Mouse (Mus musculus) stomach, embryonic 15.5 days (tissue): ENCODE data around the gene Akr1b10. TPM values are rescaled to one million over a fixed set of nuclear protein-coding genes. Genes with fewer than 3 reads are reported as not detected.
"Not testable (repeated sequence)": the region's sequence is repeated elsewhere in the genome, so short reads cannot be mapped to it uniquely, and the experiment has no call there.

Experiments
- ATAC-seq: fragments of 200-750 bp; cut with Nextera tagmentation; 2 replicates; pipeline ENCODE4 v1.8.0; 2017; ENCODE audit warnings: low read depth, moderate number of reproducible peaks, moderate TSS enrichment; ENCODE audit not compliant: insufficient read depth, low FRiP score
- H3K27ac ChIP-seq: fragments of 300-500 bp; sonication (generic); 2 replicates; pipeline ENCODE4 v1.5.1; 2015; ENCODE audit warnings: mild to moderate bottlenecking, inconsistent platforms
- H3K27me3 ChIP-seq: fragments of 300-500 bp; sonication (generic); replicated peaks from 2 replicates; pipeline ENCODE4 v1.6.1; 2015; ENCODE audit warnings: inconsistent platforms
- H3K36me3 ChIP-seq: fragments of 300-500 bp; sonication (generic); 2 replicates; pipeline ENCODE4 v1.6.1; 2015; ENCODE audit warnings: inconsistent platforms
- H3K4me1 ChIP-seq: fragments of 300-500 bp; sonication (generic); 2 replicates; pipeline ENCODE4 v1.6.1; 2015; ENCODE audit warnings: inconsistent platforms
- H3K4me2 ChIP-seq: fragments of 300-500 bp; sonication (generic); 2 replicates; pipeline ENCODE4 v1.6.1; 2015; ENCODE audit warnings: mild to moderate bottlenecking, inconsistent platforms
- H3K4me3 ChIP-seq: fragments of 300-500 bp; sonication (generic); replicated peaks from 2 replicates; pipeline ENCODE4 v1.5.1; 2015; ENCODE audit warnings: inconsistent platforms
- H3K9ac ChIP-seq: fragments of 300-500 bp; sonication (generic); 2 replicates; pipeline ENCODE4 v1.6.1; 2015; ENCODE audit warnings: inconsistent platforms
- H3K9me3 ChIP-seq: fragments of 300-500 bp; sonication (generic); 2 replicates; pipeline ENCODE4 v1.6.1; 2016; ENCODE audit warnings: inconsistent platforms
- WGBS: fragments of 180-500 bp; shearing (Covaris S2); methylation state at CpG from one replicate; pipeline ENCODE4 v1.1.7; 2015; 5-methylcytosine and 5-hydroxymethylcytosine counted together
- polyA plus RNA-seq: library from polyadenylated mRNA; unstranded; fragments of >200 nt; fragmentation: Nextera tagmentation; extraction: Ambion mirVana; gene quantifications from 2 replicates; pipeline ENCODE4 v1.2.1, GENCODE M21; 2015

Akr1b10 gene
- polyA plus RNA-seq, 1 experiment from 2014 or later: 18.5 TPM

DNA sequence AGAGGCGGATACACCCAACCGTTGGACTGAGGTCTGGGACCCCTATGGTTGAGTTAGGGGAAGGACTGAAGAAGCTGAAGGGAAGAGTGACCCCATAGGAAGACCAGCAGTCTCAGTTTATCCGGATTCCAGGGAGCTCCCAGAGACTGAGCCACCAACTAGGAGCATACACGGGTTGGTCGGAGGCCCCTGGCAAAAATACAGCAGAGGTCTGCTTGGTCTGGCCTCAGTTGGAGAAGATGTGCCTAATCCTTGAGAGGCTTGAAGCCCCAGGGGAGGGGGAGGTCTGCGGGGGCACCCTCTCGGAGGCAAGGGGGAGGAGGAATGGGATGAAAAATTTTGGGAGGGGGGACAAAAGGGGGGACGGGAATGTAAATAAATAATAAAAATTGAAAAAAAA, 617 bp upstream of the Akr1b10 start:
- no peak overlapping the region for H3K27ac ChIP-seq

DNA sequence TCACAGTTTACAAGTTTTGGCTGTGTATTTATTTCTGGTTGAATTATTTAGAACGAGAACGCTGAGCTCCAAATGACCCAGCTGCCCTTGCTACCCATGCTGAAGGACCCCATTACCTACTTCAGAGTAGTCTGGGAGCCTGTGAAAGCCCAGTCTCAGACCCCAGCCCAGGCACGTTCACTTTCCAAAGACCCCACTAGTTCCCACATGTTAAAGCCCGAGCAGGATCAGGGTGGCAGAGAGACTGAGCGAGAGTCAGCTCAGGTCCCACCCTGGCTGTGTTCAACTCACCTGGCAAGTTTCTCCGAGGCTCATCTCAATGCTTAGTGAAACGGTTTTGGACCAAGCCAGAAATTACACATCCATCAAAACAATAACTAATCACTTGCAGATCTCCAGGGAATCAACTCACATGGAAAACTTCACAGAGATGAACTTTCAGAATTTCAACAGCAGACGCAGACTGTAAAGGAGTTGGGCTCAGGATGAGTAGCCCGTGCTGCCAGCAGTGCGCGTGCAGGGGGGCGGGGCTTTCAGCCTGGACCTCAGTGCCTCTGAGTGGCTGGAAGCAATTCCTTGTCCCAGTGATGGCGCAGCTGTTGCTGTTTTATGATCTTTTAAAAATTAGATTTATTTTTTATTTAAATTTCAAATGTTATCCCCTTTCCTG, 818 bp downstream of the Akr1b10 start:
- peak overlapping the region; percentile 52 for H3K4me3 ChIP-seq
- no peaks in the 10 kb centered on the region for H3K36me3 ChIP-seq
- peak overlapping the region; percentile 39; the same call in 1 of the 2 replicates for H3K9ac ChIP-seq
- peaks cover 15% of the 10 kb centered on the region for H3K4me1 ChIP-seq
- no peaks in the 10 kb centered on the region for H3K9me3 ChIP-seq
- ATAC-seq: peak; percentile 73; the same call in 1 of the 2 replicates
- peak overlapping the region; percentile 85 for H3K27ac ChIP-seq
- WGBS: 4% methylated on average over 13 of the region's 13 CpGs
- peak overlapping the region; percentile 83 for H3K4me2 ChIP-seq
- no peaks in the 10 kb centered on the region for H3K27me3 ChIP-seq

More for the DNA sequence above, 617 bp upstream of the Akr1b10 start:
- no peak for ATAC-seq
- H3K27me3 ChIP-seq: no peaks in the 10 kb centered on the region
- no peaks in the 10 kb centered on the region for H3K36me3 ChIP-seq
- H3K4me1 ChIP-seq: peaks cover 15% of the 10 kb centered on the region
- WGBS: 41% methylated on average over 8 of the region's 8 CpGs
- no peak overlapping the region for H3K9ac ChIP-seq
- H3K4me2 ChIP-seq: peak overlapping the region; percentile 83; the same call in 1 of the 2 replicates
- no peak overlapping the region for H3K4me3 ChIP-seq
- no peaks in the 10 kb centered on the region for H3K9me3 ChIP-seq

DNA sequence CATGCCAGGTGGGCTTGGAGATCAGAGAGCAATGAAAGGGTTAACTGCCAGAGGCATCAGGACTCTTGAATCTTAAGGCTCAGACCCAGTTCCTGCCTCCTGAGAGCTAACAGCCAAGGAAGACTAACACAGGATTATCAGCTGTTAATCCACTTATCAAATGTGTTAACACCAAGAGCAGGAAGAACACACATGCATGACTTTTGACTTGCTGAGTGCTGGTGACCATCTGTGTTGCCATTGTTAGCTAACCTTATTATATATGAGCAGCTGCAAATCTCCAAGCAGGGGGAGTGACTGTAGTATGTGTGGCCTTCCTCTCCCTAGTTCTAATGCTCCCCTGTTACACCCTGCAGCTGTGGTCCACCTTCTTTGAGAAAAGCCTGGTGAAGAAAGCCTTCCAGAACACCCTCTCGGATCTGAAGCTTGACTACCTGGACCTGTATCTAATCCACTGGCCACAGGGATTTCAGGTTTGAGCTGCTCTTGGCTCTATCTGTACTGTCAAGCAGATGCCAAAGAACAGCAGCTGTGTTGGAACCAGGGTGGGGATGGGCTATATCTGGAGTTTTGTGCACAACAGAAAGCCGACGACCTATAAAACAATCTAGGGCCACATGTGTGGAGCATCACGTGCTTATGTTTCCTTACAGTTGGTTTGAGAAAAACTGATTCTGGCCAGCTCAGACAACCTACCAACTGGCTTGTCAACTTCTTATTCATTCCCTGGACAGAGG, 4.6 kb downstream of the Akr1b10 start:
- no peak overlapping the region for H3K4me3 ChIP-seq
- H3K36me3 ChIP-seq: peaks cover 10% of the 10 kb centered on the region; the same call in 1 of the 2 replicates
- WGBS: 77% methylated on average over 4 of the region's 4 CpGs
- no peaks in the 10 kb centered on the region for H3K9me3 ChIP-seq
- no peak overlapping the region for H3K9ac ChIP-seq
- no peak overlapping the region for H3K27ac ChIP-seq
- peaks cover 13% of the 10 kb centered on the region; the same call in 1 of the 2 replicates for H3K4me1 ChIP-seq
- H3K27me3 ChIP-seq: no peaks in the 10 kb centered on the region
- no peak overlapping the region for H3K4me2 ChIP-seq
- ATAC-seq: no peak

DNA sequence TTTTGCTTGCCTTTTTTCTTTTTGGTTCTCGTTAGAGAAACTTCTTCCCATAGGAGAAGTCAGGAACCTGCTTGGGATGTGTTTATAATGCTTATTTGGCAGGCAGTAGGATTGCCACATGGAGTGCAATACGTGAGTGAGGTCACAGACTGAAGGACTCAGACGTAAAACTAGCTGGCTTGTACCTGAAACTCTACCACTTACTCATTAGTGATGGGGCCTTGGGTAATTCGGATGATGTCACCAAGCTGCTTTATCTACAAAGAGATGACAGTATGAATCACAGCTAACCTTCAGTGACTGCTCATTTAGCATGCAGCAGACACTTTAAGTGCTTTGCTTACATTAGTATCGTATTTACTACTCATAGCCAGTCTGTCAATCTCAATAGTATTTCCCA, 11.9 kb downstream of the Akr1b10 start:
- Histone ChIP-seq H3K27me3 (no peaks in the 10 kb centered on the region), H3K36me3 (peaks cover 9% of the 10 kb centered on the region; the same call in 1 of the 2 replicates), H3K4me3 (no peak overlapping the region), H3K9me3 (no peaks in the 10 kb centered on the region), H3K9ac (no peak overlapping the region), H3K27ac (no peak overlapping the region), H3K4me2 (no peak overlapping the region), H3K4me1 (no peaks in the 10 kb centered on the region)
- ATAC-seq: no peak
- 70% methylated on average over 5 of the region's 5 CpGs for WGBS

- no peak for ATAC-seq
- no peak overlapping the region for H3K4me2 ChIP-seq
- no peak overlapping the region for H3K9ac ChIP-seq
- H3K36me3 ChIP-seq: 0 out of 2 replicates have a peak, but pooled peaks cover 2% of the 10 kb centered on the region
- H3K9me3 ChIP-seq: no peaks in the 10 kb centered on the region
- no peaks in the 10 kb centered on the region for H3K4me1 ChIP-seq
- no peak overlapping the region for H3K27ac ChIP-seq
- WGBS: 84% methylated on average over 6 of the region's 6 CpGs
- no peak overlapping the region for H3K4me3 ChIP-seq
- H3K27me3 ChIP-seq: no peaks in the 10 kb centered on the region
Measured at GRCm38 (mm10) chr6:34398431-34398830, 14.4 kb downstream of the Akr1b10 start.

GRCm38 (mm10) chr6:34399606-34400220, 15.7 kb downstream of the Akr1b10 start:
- H3K4me3 ChIP-seq: no peak overlapping the region
- no peaks in the 10 kb centered on the region for H3K4me1 ChIP-seq
- H3K27me3 ChIP-seq: no peaks in the 10 kb centered on the region
- no peak overlapping the region for H3K9ac ChIP-seq
- no peak for ATAC-seq
- no peaks in the 10 kb centered on the region for H3K36me3 ChIP-seq
- H3K9me3 ChIP-seq: no peaks in the 10 kb centered on the region
- no peak overlapping the region for H3K27ac ChIP-seq
- 80% methylated on average over 13 of the region's 13 CpGs for WGBS
- no peak overlapping the region for H3K4me2 ChIP-seq

DNA sequence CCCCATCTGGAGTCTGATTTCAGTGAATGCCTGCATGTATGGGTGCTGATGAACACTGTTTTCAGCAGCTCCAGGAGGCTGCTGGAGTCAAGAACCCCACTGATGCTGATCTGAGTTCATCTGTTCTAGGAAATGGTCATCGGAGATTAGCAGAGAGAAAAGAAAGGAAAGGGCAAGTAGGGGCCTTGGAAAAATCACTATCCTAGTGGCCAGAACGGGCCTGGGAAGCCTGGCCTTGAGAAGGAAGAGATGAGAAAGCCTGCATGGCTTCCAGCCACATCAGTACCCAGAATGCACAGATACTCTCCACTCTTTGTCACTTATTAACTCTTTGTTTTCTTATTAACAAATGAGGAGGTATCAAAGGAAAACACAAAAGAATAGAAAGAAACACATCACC, 16.7 kb downstream of the Akr1b10 start:
- no peak overlapping the region for H3K4me2 ChIP-seq
- H3K4me3 ChIP-seq: no peak overlapping the region
- ATAC-seq: no peak
- H3K36me3 ChIP-seq: no peaks in the 10 kb centered on the region
- H3K27ac ChIP-seq: no peak overlapping the region
- no peak overlapping the region for H3K9ac ChIP-seq
- H3K9me3 ChIP-seq: no peaks in the 10 kb centered on the region
- WGBS: 67% methylated on average over 2 of the region's 2 CpGs
- no peaks in the 10 kb centered on the region for H3K4me1 ChIP-seq
- H3K27me3 ChIP-seq: no peaks in the 10 kb centered on the region

DNA sequence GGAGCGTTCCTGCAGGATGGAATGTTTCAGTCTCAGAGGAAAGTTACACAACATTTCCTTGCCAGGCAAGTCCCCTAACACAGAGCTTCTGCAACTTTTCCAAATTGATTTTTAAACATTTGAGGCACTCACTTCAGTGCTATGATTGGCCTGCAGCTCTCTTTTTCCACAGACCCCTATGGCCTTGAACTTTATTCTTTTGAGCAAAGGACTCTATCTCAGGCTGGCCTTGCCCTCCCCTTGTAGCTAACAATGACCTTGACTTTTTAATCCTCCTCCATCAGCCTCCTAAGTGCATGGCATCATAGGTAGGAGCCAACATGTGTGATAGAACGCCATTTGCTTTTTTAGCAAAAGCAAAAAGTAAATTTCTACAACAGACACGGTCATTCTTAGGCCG, 22.7 kb downstream of the Akr1b10 start:
- Histone ChIP-seq H3K4me1 (no peaks in the 10 kb centered on the region), H3K36me3 (no peaks in the 10 kb centered on the region), H3K4me2 (no peak overlapping the region), H3K27ac (no peak overlapping the region), H3K9ac (no peak overlapping the region), H3K4me3 (no peak overlapping the region), H3K27me3 (no peaks in the 10 kb centered on the region), H3K9me3 (no peaks in the 10 kb centered on the region)
- 85% methylated on average over 4 of the region's 4 CpGs for WGBS
- ATAC-seq: no peak

GRCm38 (mm10) chr6:34407403-34407802, 23.4 kb downstream of the Akr1b10 start:
- WGBS: 69% methylated on average over 10 of the region's 10 CpGs
- H3K9ac ChIP-seq: no peak overlapping the region
- H3K4me3 ChIP-seq: no peak overlapping the region
- H3K27me3 ChIP-seq: no peaks in the 10 kb centered on the region
- H3K9me3 ChIP-seq: no peaks in the 10 kb centered on the region
- no peaks in the 10 kb centered on the region for H3K4me1 ChIP-seq
- ATAC-seq: no peak
- no peak overlapping the region for H3K4me2 ChIP-seq
- H3K36me3 ChIP-seq: no peaks in the 10 kb centered on the region
- no peak overlapping the region for H3K27ac ChIP-seq

GRCm38 (mm10) chr6:34412023-34412422, 28.0 kb downstream of the Akr1b10 start, which contains the start of gene Akr1b7:
TSS of gene Akr1b7 (plus strand) at chr6:34412334.
- no peak for ATAC-seq
- no peaks in the 10 kb centered on the region for H3K9me3 ChIP-seq
- no peaks in the 10 kb centered on the region for H3K27me3 ChIP-seq
- WGBS: 52% methylated on average over 6 of the region's 6 CpGs
- no peaks in the 10 kb centered on the region for H3K4me1 ChIP-seq
- H3K27ac ChIP-seq: no peak within 1 kb of the TSS
- no peak within 1 kb of the TSS for H3K4me2 ChIP-seq
- H3K4me3 ChIP-seq: no peak within 1 kb of the TSS
- H3K36me3 ChIP-seq: no peaks in the 10 kb centered on the region
- no peak within 1 kb of the TSS for H3K9ac ChIP-seq

DNA sequence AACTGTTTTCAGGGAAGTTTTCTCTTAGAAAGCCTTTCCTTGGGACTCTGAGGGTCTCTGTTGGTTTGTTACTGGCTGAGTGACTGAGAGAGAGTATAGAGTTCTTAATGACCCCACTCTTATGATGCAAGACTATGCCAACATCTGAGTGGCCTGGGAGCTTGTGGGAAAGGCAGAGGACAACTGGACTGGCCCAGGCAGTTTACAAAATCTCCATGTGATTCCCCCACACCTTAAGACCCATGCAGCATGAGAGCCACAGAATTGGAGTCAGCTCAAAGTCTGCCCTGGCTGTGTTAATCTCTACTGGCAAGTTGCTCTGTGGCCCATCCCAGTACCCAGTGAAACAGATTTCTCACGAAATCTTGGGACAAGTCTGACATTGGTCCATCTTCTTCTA, 28.7 kb downstream of the Akr1b10 start:
- Histone ChIP-seq H3K27ac (no peak overlapping the region), H3K27me3 (no peaks in the 10 kb centered on the region), H3K9ac (no peak overlapping the region), H3K9me3 (no peaks in the 10 kb centered on the region), H3K4me2 (no peak overlapping the region), H3K4me1 (no peaks in the 10 kb centered on the region), H3K4me3 (no peak overlapping the region), H3K36me3 (no peaks in the 10 kb centered on the region)
- ATAC-seq: no peak
- WGBS: 73% methylated on average over 1 of the region's 1 CpGs

GRCm38 (mm10) chr6:34413386-34413785, 29.4 kb downstream of the Akr1b10 start:
- not testable (repeated sequence) for H3K4me1 ChIP-seq, H3K27ac ChIP-seq, H3K36me3 ChIP-seq, H3K4me2 ChIP-seq, ATAC-seq, H3K27me3 ChIP-seq, H3K9me3 ChIP-seq, H3K9ac ChIP-seq, H3K4me3 ChIP-seq
- 33% methylated on average over 1 of the region's 1 CpGs for WGBS
